ENCODE assay signal across 9 mouse cellular contexts in genomic region chr14:51929968-51930367, GRCm38 (mm10). TPM values are rescaled to one million over a fixed set of nuclear protein-coding genes. Genes with fewer than 3 reads are reported as not detected.
DNase-seq lines count a peak whose midpoint lies in the region; ATAC-seq and TF ChIP-seq lines count a peak whose summit lies in the region.
"Had no signal": no experiment of that assay in that cellular context is flagged by ENCODE, and none has a peak within 500 bp of the region (broad histone marks: within the 10 kb centered on the region; RNA-seq: fewer than 3 reads in every experiment).

No protein-coding gene starts in this region.

- H3K36me3 ChIP-seq in forebrain, embryonic 14.5 days (ENCODE audit: control insufficient read depth, insufficient read depth, low read length) = no peaks in the 10 kb centered on the region
- no peaks in the 10 kb centered on the region for H3K36me3 ChIP-seq in forebrain, embryonic 12.5 days (replicated peaks)
- H3K36me3 ChIP-seq in hindbrain, embryonic 15.5 days = no peaks in the 10 kb centered on the region
- H3K36me3 ChIP-seq in hindbrain, embryonic 12.5 days = no peaks in the 10 kb centered on the region
- H3K36me3 ChIP-seq in lung, postnatal 0 days (ENCODE audit: insufficient read depth, low read length) = no peaks in the 10 kb centered on the region
- H3K36me3 ChIP-seq in stomach, embryonic 15.5 days = no peaks in the 10 kb centered on the region

- no peak for DNase-seq in forebrain, embryonic 14.5 days (ENCODE audit: low spot score)
- no peak for DNase-seq in lung, postnatal 0 days (ENCODE audit: low spot score)
- DNase-seq in lung, postnatal 10 days = no peak
- DNase-seq in B cell, adult 2 months = no peak

- no peaks in the 10 kb centered on the region for H3K27me3 ChIP-seq in forebrain, embryonic 14.5 days (replicated peaks; ENCODE audit: control insufficient read depth, insufficient read depth, low read length)
- H3K27me3 ChIP-seq in forebrain, embryonic 12.5 days = no peaks in the 10 kb centered on the region
- H3K27me3 ChIP-seq in hindbrain, embryonic 15.5 days = no peaks in the 10 kb centered on the region
- H3K27me3 ChIP-seq in hindbrain, embryonic 12.5 days = no peaks in the 10 kb centered on the region
- H3K27me3 ChIP-seq in lung, postnatal 0 days (replicated peaks; ENCODE audit: insufficient read depth, low read length) = no peaks in the 10 kb centered on the region
- H3K27me3 ChIP-seq in stomach, embryonic 15.5 days (replicated peaks) = no peaks in the 10 kb centered on the region

- H3K4me1 ChIP-seq in forebrain, embryonic 14.5 days (ENCODE audit: control insufficient read depth, insufficient read depth, low read length) = no peaks in the 10 kb centered on the region
- H3K4me1 ChIP-seq in forebrain, embryonic 12.5 days = no peaks in the 10 kb centered on the region
- 0 out of 2 replicates have a peak, but pooled peaks cover 4% of the 10 kb centered on the region for H3K4me1 ChIP-seq in hindbrain, embryonic 15.5 days (replicated peaks)
- no peaks in the 10 kb centered on the region for H3K4me1 ChIP-seq in hindbrain, embryonic 12.5 days
- peaks cover 4% of the 10 kb centered on the region; the same call in 1 of the 2 replicates for H3K4me1 ChIP-seq in lung, postnatal 0 days (ENCODE audit: insufficient read depth, low read depth, low read length)
- H3K4me1 ChIP-seq in stomach, embryonic 15.5 days = peaks cover 11% of the 10 kb centered on the region

- no peak for TF ChIP-seq EP300 in lung, postnatal 0 days (IDR thresholded peaks at IDR 0.05)

- H3K9me3 ChIP-seq in forebrain, embryonic 14.5 days (replicated peaks; ENCODE audit: control insufficient read depth, low read length) = no peaks in the 10 kb centered on the region
- H3K9me3 ChIP-seq in forebrain, embryonic 12.5 days = no peaks in the 10 kb centered on the region
- H3K9me3 ChIP-seq in hindbrain, embryonic 15.5 days = no peaks in the 10 kb centered on the region
- no peaks in the 10 kb centered on the region for H3K9me3 ChIP-seq in hindbrain, embryonic 12.5 days (replicated peaks)
- H3K9me3 ChIP-seq in lung, postnatal 0 days (ENCODE audit: low read length) = no peaks in the 10 kb centered on the region
- H3K9me3 ChIP-seq in stomach, embryonic 15.5 days = no peaks in the 10 kb centered on the region

- peak; percentile 27 for TF ChIP-seq CTCF in lung, postnatal 0 days (IDR thresholded peaks at IDR 0.05)

- H3K27ac ChIP-seq in forebrain, embryonic 14.5 days (ENCODE audit: low read depth, low read length) = no peak overlapping the region
- H3K27ac ChIP-seq in forebrain, embryonic 12.5 days = no peak overlapping the region
- peak overlapping the region; percentile 59; the same call in 1 of the 2 replicates for H3K27ac ChIP-seq in hindbrain, embryonic 15.5 days (replicated peaks)
- H3K27ac ChIP-seq in hindbrain, embryonic 12.5 days = no peak overlapping the region
- peak overlapping the region; percentile 65 for H3K27ac ChIP-seq in lung, postnatal 0 days (ENCODE audit: low read length)
- peak overlapping the region; percentile 80 for H3K27ac ChIP-seq in stomach, embryonic 15.5 days

- H3K4me2 ChIP-seq in forebrain, embryonic 14.5 days (ENCODE audit: low read length) = no peak overlapping the region
- no peak overlapping the region for H3K4me2 ChIP-seq in forebrain, embryonic 12.5 days
- H3K4me2 ChIP-seq in hindbrain, embryonic 15.5 days = no peak overlapping the region
- H3K4me2 ChIP-seq in hindbrain, embryonic 12.5 days (replicated peaks) = no peak overlapping the region
- no peak overlapping the region; the same call in 1 of the 2 replicates for H3K4me2 ChIP-seq in lung, postnatal 0 days (replicated peaks; ENCODE audit: low read depth, low read length)
- peak overlapping the region; percentile 22; the same call in 1 of the 2 replicates for H3K4me2 ChIP-seq in stomach, embryonic 15.5 days

- WGBS in forebrain, embryonic 14.5 days = 72% methylated on average over 9 of the region's 9 CpGs
- WGBS in forebrain, embryonic 12.5 days = 67% methylated on average over 9 of the region's 9 CpGs
- WGBS in hindbrain, embryonic 15.5 days = 64% methylated on average over 9 of the region's 9 CpGs
- 71% methylated on average over 9 of the region's 9 CpGs for WGBS in hindbrain, embryonic 12.5 days
- 44% methylated on average over 9 of the region's 9 CpGs for WGBS in lung, postnatal 0 days
- 44% methylated on average over 9 of the region's 9 CpGs for WGBS in stomach, embryonic 15.5 days

- ATAC-seq in forebrain, embryonic 14.5 days = no peak
- ATAC-seq in forebrain, embryonic 12.5 days (ENCODE audit: low FRiP score) = no peak
- no peak for ATAC-seq in hindbrain, embryonic 15.5 days (ENCODE audit: low FRiP score, low read depth)
- no peak for ATAC-seq in hindbrain, embryonic 12.5 days (ENCODE audit: low FRiP score)
- ATAC-seq in lung, postnatal 0 days = no peak
- ATAC-seq in stomach, embryonic 15.5 days (ENCODE audit: insufficient read depth, low FRiP score, low read depth) = no peak

- H3K9ac ChIP-seq in forebrain, embryonic 14.5 days (ENCODE audit: low read length) = peak overlapping the region; percentile 21; the same call in 1 of the 2 replicates
- no peak overlapping the region for H3K9ac ChIP-seq in forebrain, embryonic 12.5 days
- no peak overlapping the region for H3K9ac ChIP-seq in hindbrain, embryonic 15.5 days
- no peak overlapping the region for H3K9ac ChIP-seq in hindbrain, embryonic 12.5 days
- no peak overlapping the region for H3K9ac ChIP-seq in lung, postnatal 0 days (replicated peaks; ENCODE audit: low read depth)
- H3K9ac ChIP-seq in stomach, embryonic 15.5 days = no peak overlapping the region

- no peak overlapping the region for H3K4me3 ChIP-seq in forebrain, embryonic 14.5 days (ENCODE audit: low read depth, low read length)
- no peak overlapping the region for H3K4me3 ChIP-seq in forebrain, embryonic 12.5 days (replicated peaks)
- H3K4me3 ChIP-seq in hindbrain, embryonic 15.5 days = no peak overlapping the region
- no peak overlapping the region for H3K4me3 ChIP-seq in hindbrain, embryonic 12.5 days
- H3K4me3 ChIP-seq in lung, postnatal 0 days (ENCODE audit: low read depth, low read length) = no peak overlapping the region
- H3K4me3 ChIP-seq in stomach, embryonic 15.5 days (replicated peaks) = no peak overlapping the region

RNA-seq across cellular contexts. Expression of gene Rnase13, which starts 7.4 kb away (rescaled TPM):
- polyA plus RNA-seq in forebrain, embryonic 14.5 days (2014; fragmentation: Nextera tagmentation; extraction: Ambion mirVana) = not detected in 2 replicates
- polyA plus RNA-seq in forebrain, embryonic 12.5 days (2016; fragmentation: Nextera tagmentation; extraction: Ambion mirVana) = not detected in 2 replicates
- not detected in 2 replicates for polyA plus RNA-seq in hindbrain, embryonic 15.5 days (2015; fragmentation: Nextera tagmentation; extraction: Ambion mirVana)
- not detected in 2 replicates for polyA plus RNA-seq in hindbrain, embryonic 12.5 days (2016; fragmentation: Nextera tagmentation; extraction: Ambion mirVana)
- not detected in 2 replicates for polyA plus RNA-seq in lung, postnatal 0 days (2015; fragmentation: Nextera tagmentation; extraction: Ambion mirVana)
- not detected in 2 replicates for polyA plus RNA-seq in stomach, embryonic 15.5 days (2015; fragmentation: Nextera tagmentation; extraction: Ambion mirVana)
- polyA plus RNA-seq: large intestine, adult 2 months had no signal

RNA-seq across cellular contexts. Expression of gene Tppp2, which starts 11.7 kb away (rescaled TPM):
- not detected in 2 replicates for polyA plus RNA-seq in forebrain, embryonic 14.5 days (2014; fragmentation: Nextera tagmentation; extraction: Ambion mirVana)
- not detected in 2 replicates for polyA plus RNA-seq in forebrain, embryonic 12.5 days (2016; fragmentation: Nextera tagmentation; extraction: Ambion mirVana)
- not detected in 2 replicates for polyA plus RNA-seq in hindbrain, embryonic 15.5 days (2015; fragmentation: Nextera tagmentation; extraction: Ambion mirVana)
- polyA plus RNA-seq in hindbrain, embryonic 12.5 days (2016; fragmentation: Nextera tagmentation; extraction: Ambion mirVana) = not detected in 2 replicates
- polyA plus RNA-seq in lung, postnatal 0 days (2015; fragmentation: Nextera tagmentation; extraction: Ambion mirVana) = not detected in 2 replicates
- not detected in 2 replicates for polyA plus RNA-seq in stomach, embryonic 15.5 days (2015; fragmentation: Nextera tagmentation; extraction: Ambion mirVana)
- polyA plus RNA-seq: large intestine, adult 2 months had no signal

RNA-seq across cellular contexts. Expression of gene Ndrg2, which starts 16.0 kb away (rescaled TPM):
- 127 and 139 TPM in 2 replicates for polyA plus RNA-seq in forebrain, embryonic 14.5 days (2014; fragmentation: Nextera tagmentation; extraction: Ambion mirVana)
- 34.2 and 41.1 TPM in 2 replicates for polyA plus RNA-seq in forebrain, embryonic 12.5 days (2016; fragmentation: Nextera tagmentation; extraction: Ambion mirVana)
- polyA plus RNA-seq in hindbrain, embryonic 15.5 days (2015; fragmentation: Nextera tagmentation; extraction: Ambion mirVana) = 235 and 267 TPM in 2 replicates
- 34.2 and 39.1 TPM in 2 replicates for polyA plus RNA-seq in hindbrain, embryonic 12.5 days (2016; fragmentation: Nextera tagmentation; extraction: Ambion mirVana)
- 94.9 and 103 TPM in 2 replicates for polyA plus RNA-seq in lung, postnatal 0 days (2015; fragmentation: Nextera tagmentation; extraction: Ambion mirVana)
- 73.7 and 81.7 TPM in 2 replicates for polyA plus RNA-seq in stomach, embryonic 15.5 days (2015; fragmentation: Nextera tagmentation; extraction: Ambion mirVana)

RNA-seq across cellular contexts. Expression of gene Slc39a2, which starts 37.3 kb away (rescaled TPM):
- polyA plus RNA-seq in forebrain, embryonic 14.5 days (2014; fragmentation: Nextera tagmentation; extraction: Ambion mirVana) = 0.62 and 0.82 TPM in 2 replicates
- polyA plus RNA-seq in forebrain, embryonic 12.5 days (2016; fragmentation: Nextera tagmentation; extraction: Ambion mirVana) = 1.3 and 1.7 TPM in 2 replicates
- 2.0 and 2.1 TPM in 2 replicates for polyA plus RNA-seq in hindbrain, embryonic 15.5 days (2015; fragmentation: Nextera tagmentation; extraction: Ambion mirVana)
- 0.89 and 1.4 TPM in 2 replicates for polyA plus RNA-seq in hindbrain, embryonic 12.5 days (2016; fragmentation: Nextera tagmentation; extraction: Ambion mirVana)
- 3.7 and 3.8 TPM in 2 replicates for polyA plus RNA-seq in lung, postnatal 0 days (2015; fragmentation: Nextera tagmentation; extraction: Ambion mirVana)
- 0.73 and 0.98 TPM in 2 replicates for polyA plus RNA-seq in stomach, embryonic 15.5 days (2015; fragmentation: Nextera tagmentation; extraction: Ambion mirVana)

RNA-seq across cellular contexts. Expression of gene Mettl17, which starts 45.3 kb away (rescaled TPM):
- polyA plus RNA-seq in forebrain, embryonic 14.5 days (2014; fragmentation: Nextera tagmentation; extraction: Ambion mirVana) = 64.7 and 64.9 TPM in 2 replicates
- 58.2 and 66.0 TPM in 2 replicates for polyA plus RNA-seq in forebrain, embryonic 12.5 days (2016; fragmentation: Nextera tagmentation; extraction: Ambion mirVana)
- polyA plus RNA-seq in hindbrain, embryonic 15.5 days (2015; fragmentation: Nextera tagmentation; extraction: Ambion mirVana) = 75.2 and 82.7 TPM in 2 replicates
- polyA plus RNA-seq in hindbrain, embryonic 12.5 days (2016; fragmentation: Nextera tagmentation; extraction: Ambion mirVana) = 61.8 and 62.9 TPM in 2 replicates
- polyA plus RNA-seq in lung, postnatal 0 days (2015; fragmentation: Nextera tagmentation; extraction: Ambion mirVana) = 25.3 and 33.9 TPM in 2 replicates
- polyA plus RNA-seq in stomach, embryonic 15.5 days (2015; fragmentation: Nextera tagmentation; extraction: Ambion mirVana) = 50.7 and 57.7 TPM in 2 replicates

Comparison
In these comparisons a context has a peak if more than half of its experiments do, and no peak if none do; other contexts are left out.
1. H3K27ac ChIP-seq: peak in hindbrain, embryonic 15.5 days (single experiment), lung, postnatal 0 days (single experiment) and stomach, embryonic 15.5 days (single experiment); none in forebrain, embryonic 14.5 days (single experiment), forebrain, embryonic 12.5 days (single experiment) and hindbrain, embryonic 12.5 days (single experiment).